Mouse (Mus musculus): ENCODE measurements around the gene Spats2l. TPM values are rescaled to one million over a fixed set of nuclear protein-coding genes. Genes with fewer than 3 reads are reported as not detected.

Gene Spats2l
- polyA plus RNA-seq, 1 experiment: not detected

- TF ChIP-seq GATA1 (IDR thresholded peaks at IDR 0.05; ENCODE audit: low read length): no peak
These were observed 131.9 kb downstream of the Spats2l start for GRCm38 (mm10) chr1:57905912-57906311.

GRCm38 (mm10) chr1:57906312-57906711, 132.3 kb downstream of the Spats2l start:
- TF ChIP-seq GATA1 (IDR thresholded peaks at IDR 0.05; ENCODE audit: low read length): no peak

GRCm38 (mm10) chr1:57911561-57911960, 137.6 kb downstream of the Spats2l start:
- no peak for TF ChIP-seq GATA1 (IDR thresholded peaks at IDR 0.05; ENCODE audit: low read length)

GRCm38 (mm10) chr1:57917342-57917741, 143.4 kb downstream of the Spats2l start:
- TF ChIP-seq GATA1 (IDR thresholded peaks at IDR 0.05; ENCODE audit: low read length): no peak

GRCm38 (mm10) chr1:57918567-57918966, 144.6 kb downstream of the Spats2l start:
- TF ChIP-seq GATA1 (IDR thresholded peaks at IDR 0.05; ENCODE audit: low read length): no peak

- TF ChIP-seq GATA1 (IDR thresholded peaks at IDR 0.05; ENCODE audit: low read length): no peak
These were observed 160.3 kb downstream of the Spats2l start for GRCm38 (mm10) chr1:57934287-57934686.

GRCm38 (mm10) chr1:57940691-57941090, 166.7 kb downstream of the Spats2l start:
- TF ChIP-seq GATA1 (IDR thresholded peaks at IDR 0.05; ENCODE audit: low read length): no peak

- TF ChIP-seq GATA1 (IDR thresholded peaks at IDR 0.05; ENCODE audit: low read length): no peak
These were observed 167.1 kb downstream of the Spats2l start for GRCm38 (mm10) chr1:57941095-57941494.

GRCm38 (mm10) chr1:57941734-57942133, 167.8 kb downstream of the Spats2l start:
- no peak for TF ChIP-seq GATA1 (IDR thresholded peaks at IDR 0.05; ENCODE audit: low read length)

GRCm38 (mm10) chr1:57942215-57942614, 168.3 kb downstream of the Spats2l start:
- no peak for TF ChIP-seq GATA1 (IDR thresholded peaks at IDR 0.05; ENCODE audit: low read length)

GRCm38 (mm10) chr1:57947552-57948347, 173.8 kb downstream of the Spats2l start:
- no peak for TF ChIP-seq GATA1 (IDR thresholded peaks at IDR 0.05; ENCODE audit: low read length)

GRCm38 (mm10) chr1:57949195-57949594, 175.2 kb downstream of the Spats2l start:
- no peak for TF ChIP-seq GATA1 (IDR thresholded peaks at IDR 0.05; ENCODE audit: low read length)

- TF ChIP-seq GATA1 (IDR thresholded peaks at IDR 0.05; ENCODE audit: low read length): no peak
These were observed 175.8 kb downstream of the Spats2l start for GRCm38 (mm10) chr1:57949716-57950115.

- TF ChIP-seq GATA1 (IDR thresholded peaks at IDR 0.05; ENCODE audit: low read length): no peak
These were observed 178.5 kb downstream of the Spats2l start for GRCm38 (mm10) chr1:57952509-57952908.

GRCm38 (mm10) chr1:57953586-57954375, 179.8 kb downstream of the Spats2l start:
- TF ChIP-seq GATA1 (IDR thresholded peaks at IDR 0.05; ENCODE audit: low read length): no peak

GRCm38 (mm10) chr1:57954376-57954765, 180.4 kb downstream of the Spats2l start:
- TF ChIP-seq GATA1 (IDR thresholded peaks at IDR 0.05; ENCODE audit: low read length): no peak

GRCm38 (mm10) chr1:57955774-57956173, 181.8 kb downstream of the Spats2l start:
- no peak for TF ChIP-seq GATA1 (IDR thresholded peaks at IDR 0.05; ENCODE audit: low read length)

All from G1E-ER4 (cell line).